Mouse (Mus musculus): Measurements from ENCODE around the gene Apbb1ip. TPM values are rescaled to one million over a fixed set of nuclear protein-coding genes. Genes with fewer than 3 reads are reported as not detected.

Gene Apbb1ip
- polyA plus RNA-seq, 1 experiment from 2014 or later: 1.4 TPM

DNA sequence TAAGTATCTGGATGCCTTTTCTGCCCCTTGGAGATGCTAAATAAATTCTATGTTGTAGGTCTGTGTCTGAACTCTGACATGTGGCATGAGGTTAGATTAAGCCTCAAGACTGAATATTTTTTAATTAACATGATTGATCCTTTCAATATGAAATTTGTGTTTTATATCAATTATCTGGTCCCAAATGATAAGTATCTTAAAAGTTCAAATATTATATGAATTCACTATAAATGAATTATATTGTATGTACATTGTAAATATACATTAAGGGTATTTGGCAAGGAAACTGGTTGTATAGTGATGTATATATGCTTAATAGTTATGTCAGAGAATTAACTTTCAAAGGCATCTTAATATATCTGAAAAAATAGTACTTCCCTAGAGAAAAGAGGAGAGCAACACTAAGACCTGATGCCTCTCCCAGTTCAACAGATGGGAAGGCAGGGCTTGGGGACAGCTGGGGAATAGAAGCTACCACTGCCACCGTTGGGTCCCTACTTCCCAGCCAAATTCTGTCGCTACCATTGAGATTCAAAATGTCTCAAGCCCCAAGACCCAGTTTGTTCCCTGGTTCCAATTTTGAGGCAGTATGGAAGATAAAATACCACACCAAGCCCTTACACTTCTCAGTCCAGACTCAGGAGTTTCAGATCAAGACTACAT lies 2.8 kb downstream of the Apbb1ip start:
- WGBS: 70% methylated on average over 2 of the region's 2 CpGs
- H3K4me2 ChIP-seq (replicated peaks): no peak overlapping the region
- ATAC-seq (ENCODE audit: insufficient number of reproducible peaks, insufficient read depth, low FRiP score, low TSS enrichment): no peak
- H3K27me3 ChIP-seq: peaks cover 5% of the 10 kb centered on the region; the same call in 1 of the 2 replicates
- no peak overlapping the region for H3K27ac ChIP-seq
- no peak overlapping the region for H3K9ac ChIP-seq
- no peak overlapping the region for H3K4me3 ChIP-seq
- H3K9me3 ChIP-seq: no peaks in the 10 kb centered on the region
- H3K36me3 ChIP-seq: no peaks in the 10 kb centered on the region
- H3K4me1 ChIP-seq: peaks cover 10% of the 10 kb centered on the region; the same call in 1 of the 2 replicates

DNA sequence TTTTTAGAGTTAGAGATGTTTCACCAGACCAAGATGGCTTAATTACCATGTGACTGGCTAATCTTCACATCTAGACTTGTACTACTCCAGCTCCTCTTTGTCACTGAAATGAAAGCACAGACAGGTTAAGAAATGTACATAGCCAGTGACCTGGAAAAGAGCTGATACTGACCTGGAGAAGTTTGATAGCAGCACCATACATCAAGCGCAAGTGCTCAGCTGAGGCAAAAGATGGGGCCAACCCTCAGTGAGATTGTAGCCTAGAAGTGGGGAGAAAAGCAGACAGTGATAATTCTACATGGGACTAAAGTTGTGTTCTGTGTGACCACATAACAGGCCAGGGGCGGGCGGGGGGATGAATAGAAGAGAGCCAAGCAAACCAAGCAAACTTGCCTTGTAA lies 3.9 kb downstream of the Apbb1ip start:
- 93% methylated on average over 3 of the region's 3 CpGs for WGBS
- Histone ChIP-seq H3K27ac (no peak overlapping the region), H3K4me2 (replicated peaks) (no peak overlapping the region), H3K27me3 (peaks cover 5% of the 10 kb centered on the region; the same call in 1 of the 2 replicates), H3K4me1 (peaks cover 10% of the 10 kb centered on the region; the same call in 1 of the 2 replicates), H3K9me3 (no peaks in the 10 kb centered on the region), H3K4me3 (no peak overlapping the region), H3K9ac (no peak overlapping the region), H3K36me3 (no peaks in the 10 kb centered on the region)
- no peak for ATAC-seq (ENCODE audit: insufficient number of reproducible peaks, insufficient read depth, low FRiP score, low TSS enrichment)

- Histone ChIP-seq H3K27me3 (no peaks in the 10 kb centered on the region), H3K4me3 (no peak overlapping the region), H3K4me2 (replicated peaks) (no peak overlapping the region), H3K9me3 (no peaks in the 10 kb centered on the region), H3K9ac (no peak overlapping the region), H3K4me1 (no peaks in the 10 kb centered on the region), H3K27ac (no peak overlapping the region), H3K36me3 (no peaks in the 10 kb centered on the region)
- WGBS: 47% methylated on average over 1 of the region's 1 CpGs
- no peak for ATAC-seq (ENCODE audit: insufficient number of reproducible peaks, insufficient read depth, low FRiP score, low TSS enrichment)
Observed at GRCm38 (mm10) chr2:22780884-22781283, 7.0 kb downstream of the Apbb1ip start.

- Histone ChIP-seq H3K4me3 (no peak overlapping the region), H3K4me1 (no peaks in the 10 kb centered on the region), H3K36me3 (no peaks in the 10 kb centered on the region), H3K9ac (no peak overlapping the region), H3K9me3 (no peaks in the 10 kb centered on the region), H3K27ac (no peak overlapping the region), H3K4me2 (replicated peaks) (no peak overlapping the region), H3K27me3 (no peaks in the 10 kb centered on the region)
- ATAC-seq (ENCODE audit: insufficient number of reproducible peaks, insufficient read depth, low FRiP score, low TSS enrichment): no peak
- 58% methylated on average over 4 of the region's 4 CpGs for WGBS
Observed at GRCm38 (mm10) chr2:22781387-22782009, 7.6 kb downstream of the Apbb1ip start.

DNA sequence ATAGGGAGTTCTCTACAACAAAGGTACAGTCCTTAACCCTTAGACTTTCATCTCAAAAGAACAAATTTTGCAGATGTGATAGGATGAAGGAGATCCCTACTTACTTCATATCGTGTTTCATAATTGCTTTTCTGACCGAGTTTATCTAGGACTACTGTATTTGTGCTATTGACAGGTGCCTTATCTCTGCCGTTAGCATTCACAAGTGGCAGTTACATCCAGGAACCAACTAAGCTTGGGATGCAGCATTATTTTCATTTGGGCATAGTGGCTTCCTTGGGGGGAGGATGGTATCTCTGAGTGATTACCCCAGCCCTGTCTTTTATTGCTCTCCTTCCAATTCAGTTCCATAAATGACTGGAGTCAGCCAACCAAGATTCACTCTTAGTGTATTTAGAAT lies 8.2 kb downstream of the Apbb1ip start:
- no peak overlapping the region for H3K9ac ChIP-seq
- no peak overlapping the region for H3K4me3 ChIP-seq
- H3K27ac ChIP-seq: no peak overlapping the region
- H3K4me2 ChIP-seq (replicated peaks): no peak overlapping the region
- ATAC-seq (ENCODE audit: insufficient number of reproducible peaks, insufficient read depth, low FRiP score, low TSS enrichment): no peak
- no peaks in the 10 kb centered on the region for H3K9me3 ChIP-seq
- H3K36me3 ChIP-seq: no peaks in the 10 kb centered on the region
- no peaks in the 10 kb centered on the region for H3K27me3 ChIP-seq
- H3K4me1 ChIP-seq: no peaks in the 10 kb centered on the region
- WGBS: 82% methylated on average over 3 of the region's 3 CpGs

GRCm38 (mm10) chr2:22783137-22783638 lies 9.3 kb downstream of the Apbb1ip start:
- WGBS: 89% methylated on average over 2 of the region's 2 CpGs
- Histone ChIP-seq H3K4me2 (replicated peaks) (no peak overlapping the region), H3K27ac (no peak overlapping the region), H3K4me3 (no peak overlapping the region), H3K9ac (no peak overlapping the region), H3K9me3 (no peaks in the 10 kb centered on the region), H3K4me1 (no peaks in the 10 kb centered on the region), H3K36me3 (no peaks in the 10 kb centered on the region), H3K27me3 (no peaks in the 10 kb centered on the region)
- ATAC-seq (ENCODE audit: insufficient number of reproducible peaks, insufficient read depth, low FRiP score, low TSS enrichment): no peak

DNA sequence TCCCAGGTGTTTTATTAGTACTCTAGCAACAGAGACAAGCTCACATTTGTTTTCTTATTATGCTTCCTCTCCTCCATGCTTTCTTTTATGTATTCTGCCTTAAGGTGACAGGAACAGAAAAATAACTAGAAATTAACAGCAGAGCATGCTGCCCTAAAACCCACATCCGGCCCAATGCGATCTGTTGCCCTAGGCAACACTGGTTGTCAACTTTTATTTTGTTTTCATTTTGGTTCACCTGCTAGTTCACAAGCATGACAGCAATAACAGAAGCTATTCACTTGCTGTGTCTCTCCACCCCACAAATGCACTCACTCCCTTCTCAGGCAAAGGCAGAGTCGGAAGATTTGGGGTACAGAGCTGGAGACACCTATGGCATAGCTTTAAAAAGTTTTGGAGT lies 10.3 kb downstream of the Apbb1ip start:
- Histone ChIP-seq H3K4me3 (no peak overlapping the region), H3K4me2 (replicated peaks) (no peak overlapping the region), H3K27me3 (no peaks in the 10 kb centered on the region), H3K9ac (no peak overlapping the region), H3K4me1 (no peaks in the 10 kb centered on the region), H3K9me3 (no peaks in the 10 kb centered on the region), H3K27ac (no peak overlapping the region), H3K36me3 (no peaks in the 10 kb centered on the region)
- no peak for ATAC-seq (ENCODE audit: insufficient number of reproducible peaks, insufficient read depth, low FRiP score, low TSS enrichment)
- 67% methylated on average over 3 of the region's 3 CpGs for WGBS

GRCm38 (mm10) chr2:22784771-22785170 lies 10.9 kb downstream of the Apbb1ip start:
- Histone ChIP-seq H3K27me3 (no peaks in the 10 kb centered on the region), H3K4me1 (no peaks in the 10 kb centered on the region), H3K9me3 (no peaks in the 10 kb centered on the region), H3K4me2 (replicated peaks) (no peak overlapping the region), H3K4me3 (no peak overlapping the region), H3K27ac (no peak overlapping the region), H3K9ac (no peak overlapping the region), H3K36me3 (no peaks in the 10 kb centered on the region)
- no peak for ATAC-seq (ENCODE audit: insufficient number of reproducible peaks, insufficient read depth, low FRiP score, low TSS enrichment)
- WGBS: 40% methylated on average over 1 of the region's 1 CpGs

DNA sequence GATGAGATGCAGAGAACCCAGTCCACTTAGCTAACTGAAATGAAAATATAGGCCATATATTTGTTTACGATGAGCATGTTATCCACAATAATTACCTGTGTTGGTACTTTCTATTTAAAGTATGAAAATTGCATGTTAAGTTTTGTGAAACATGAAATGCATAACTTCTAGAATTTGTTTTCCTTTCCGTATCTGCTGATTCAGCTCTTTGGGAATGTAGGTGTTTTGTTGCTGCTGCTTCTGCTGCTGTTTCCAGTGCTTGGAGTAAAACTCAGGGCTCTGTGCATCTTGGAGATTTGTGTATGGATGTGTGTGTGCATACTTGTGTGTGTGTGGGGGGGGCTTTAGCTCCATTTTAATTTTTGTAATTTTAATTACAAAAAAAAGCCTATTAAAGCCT lies 14.8 kb downstream of the Apbb1ip start:
- Histone ChIP-seq H3K36me3 (no peaks in the 10 kb centered on the region), H3K4me1 (no peaks in the 10 kb centered on the region), H3K27ac (no peak overlapping the region), H3K27me3 (no peaks in the 10 kb centered on the region), H3K9ac (no peak overlapping the region), H3K4me3 (no peak overlapping the region), H3K9me3 (no peaks in the 10 kb centered on the region), H3K4me2 (replicated peaks) (no peak overlapping the region)
- ATAC-seq (ENCODE audit: insufficient number of reproducible peaks, insufficient read depth, low FRiP score, low TSS enrichment): no peak
- WGBS: 85% methylated on average over 2 of the region's 2 CpGs

- H3K4me2 ChIP-seq (replicated peaks): no peak overlapping the region
- H3K9ac ChIP-seq: no peak overlapping the region
- no peaks in the 10 kb centered on the region for H3K4me1 ChIP-seq
- ATAC-seq (ENCODE audit: insufficient number of reproducible peaks, insufficient read depth, low FRiP score, low TSS enrichment): no peak
- no peak overlapping the region for H3K4me3 ChIP-seq
- no peaks in the 10 kb centered on the region for H3K36me3 ChIP-seq
- no peak overlapping the region for H3K27ac ChIP-seq
- 56% methylated on average over 1 of the region's 1 CpGs for WGBS
- no peaks in the 10 kb centered on the region for H3K9me3 ChIP-seq
- no peaks in the 10 kb centered on the region for H3K27me3 ChIP-seq
Observed at GRCm38 (mm10) chr2:22789576-22789975, 15.7 kb downstream of the Apbb1ip start.

DNA sequence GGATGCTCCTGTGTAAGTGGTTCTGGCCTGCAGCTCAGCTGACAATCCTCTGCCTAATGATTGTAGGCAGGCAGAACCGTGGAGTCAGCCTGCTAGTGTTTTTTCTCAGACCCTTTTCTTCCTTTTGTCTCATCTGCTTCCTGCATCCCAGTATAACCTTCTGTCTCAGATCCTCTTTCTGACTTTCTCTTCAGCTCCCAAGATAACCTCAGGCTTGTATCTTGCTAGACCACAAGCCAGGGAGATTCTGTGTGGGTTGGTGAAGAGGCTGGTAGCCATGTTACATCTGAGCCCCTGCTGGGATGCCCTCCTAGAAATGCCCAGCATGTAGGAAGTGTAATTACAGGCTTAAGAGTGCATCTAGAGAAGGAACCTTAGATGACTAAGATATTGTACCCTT lies 16.5 kb downstream of the Apbb1ip start:
- no peaks in the 10 kb centered on the region for H3K36me3 ChIP-seq
- no peak for ATAC-seq (ENCODE audit: insufficient number of reproducible peaks, insufficient read depth, low FRiP score, low TSS enrichment)
- H3K4me3 ChIP-seq: no peak overlapping the region
- H3K9ac ChIP-seq: no peak overlapping the region
- no peaks in the 10 kb centered on the region for H3K4me1 ChIP-seq
- H3K27ac ChIP-seq: no peak overlapping the region
- H3K27me3 ChIP-seq: no peaks in the 10 kb centered on the region
- H3K9me3 ChIP-seq: peaks cover 3% of the 10 kb centered on the region; the same call in 1 of the 2 replicates
- WGBS: 65% methylated on average over 1 of the region's 1 CpGs
- H3K4me2 ChIP-seq (replicated peaks): no peak overlapping the region

DNA sequence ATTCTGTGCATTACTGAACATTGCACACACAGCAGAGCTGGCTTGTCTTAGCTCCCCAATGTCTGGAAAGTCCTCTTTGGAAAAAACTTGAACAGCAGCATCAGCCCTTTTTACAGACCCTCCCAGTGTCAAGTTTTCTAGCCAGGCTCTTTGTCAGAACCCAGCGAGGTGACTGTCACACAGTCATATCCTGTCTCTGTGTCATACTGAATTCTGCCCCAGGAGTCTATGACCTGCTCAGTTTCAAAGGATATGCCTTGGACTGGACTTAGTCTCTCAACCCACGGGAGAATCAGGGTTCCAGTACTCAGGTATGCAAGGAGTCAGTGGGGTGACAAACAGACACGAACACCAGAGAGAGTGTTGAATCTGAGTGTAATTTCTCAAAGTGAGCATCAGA lies 21.2 kb downstream of the Apbb1ip start:
- no peaks in the 10 kb centered on the region for H3K4me1 ChIP-seq
- no peak overlapping the region for H3K9ac ChIP-seq
- H3K27ac ChIP-seq: no peak overlapping the region
- H3K4me3 ChIP-seq: no peak overlapping the region
- no peak overlapping the region for H3K4me2 ChIP-seq (replicated peaks)
- no peak for ATAC-seq (ENCODE audit: insufficient number of reproducible peaks, insufficient read depth, low FRiP score, low TSS enrichment)
- H3K36me3 ChIP-seq: no peaks in the 10 kb centered on the region
- H3K9me3 ChIP-seq: peaks cover 3% of the 10 kb centered on the region; the same call in 1 of the 2 replicates
- WGBS: 75% methylated on average over 3 of the region's 3 CpGs
- H3K27me3 ChIP-seq: no peaks in the 10 kb centered on the region
